Mouse (Mus musculus): ENCODE measurements at regions not wholly inside any gene's neighbourhood (a gene's known extent, or its start where the extent isn't known, plus 50 kb on each side); places are given as distances from the start of the nearest gene placed in this dataset.

GRCm38 (mm10) chr4:154787190-154787589, 50.1 kb upstream of the Ttc34 start:
- WGBS, result 79% methylated on average over 8 of the region's 8 CpGs
- peaks cover 11% of the 10 kb centered on the region for H3K4me1 ChIP-seq
- no peak overlapping the region for H3K27ac ChIP-seq (replicated peaks)
- no peaks in the 10 kb centered on the region for H3K9me3 ChIP-seq (replicated peaks)
- no peaks in the 10 kb centered on the region for H3K36me3 ChIP-seq
- H3K27me3 ChIP-seq (ENCODE audit: low read depth, poor library complexity, severe bottlenecking), result 0 out of 2 replicates have a peak, but pooled peaks cover 10% of the 10 kb centered on the region
- H3K4me3 ChIP-seq, result no peak overlapping the region
- no peak for DNase-seq (ENCODE audit: low spot score)

Measured in midbrain, embryonic 10.5 days (tissue).